Mouse (Mus musculus) hematopoietic multipotent progenitor cell, adult 10-12 weeks (in vitro differentiated cells): ENCODE data around the gene Rbm6. TPM values are rescaled to one million over a fixed set of nuclear protein-coding genes. Genes with fewer than 3 reads are reported as not detected.

ENCODE experiments used
- polyA plus RNA-seq: library from polyadenylated mRNA; stranded (reverse); fragments of >175 nt; gene quantifications from 2 replicates; pipeline ENCODE4 v1.2.3, GENCODE M21; 2012; ENCODE audit warnings: low replicate concordance

The Rbm6 gene
- polyA plus RNA-seq, result 19.8 and 30.5 TPM in 2 replicates

GRCm38 (mm10) chr9:107873137-107873536 lies at the start of gene Rbm6:
Gene Rbm6, minus strand, starts transcription at chr9:107873237.

GRCm38 (mm10) chr9:107906252-107906966 lies 33.4 kb upstream of the Rbm6 start, which contains the start of gene Mst1r:
Gene Mst1r, plus strand, starts transcription at chr9:107906873.

GRCm38 (mm10) chr9:107887804-107888266 lies 14.8 kb upstream of the Rbm6 start, which contains the start of gene Mon1a:
Gene Mon1a, plus strand, starts transcription at chr9:107888151.

GRCm38 (mm10) chr9:107770374-107771290 lies 102.4 kb downstream of the Rbm6 start, which contains the start of gene Rbm5:
Gene Rbm5, minus strand, starts transcription at chr9:107770996.

Other genes with a start within 250 kb of the Rbm6 start
- gene Gnai2, start 237.9 kb downstream of the Rbm6 start, polyA plus RNA-seq, result 1,369 and 2,388 TPM in 2 replicates
- not detected in 2 replicates for gene Slc38a3, start 203.7 kb downstream of the Rbm6 start, polyA plus RNA-seq
- not detected in 2 replicates for gene Gnat1, start 193.5 kb downstream of the Rbm6 start, polyA plus RNA-seq
- 3.2 and 4.7 TPM in 2 replicates for gene Sema3f, start 162.8 kb downstream of the Rbm6 start, polyA plus RNA-seq
- 53.7 and 57.1 TPM in 2 replicates for gene Rbm5, start 102.2 kb downstream of the Rbm6 start, polyA plus RNA-seq
- gene Mon1a, start 14.9 kb upstream of the Rbm6 start, polyA plus RNA-seq, result 22.0 and 22.8 TPM in 2 replicates
- gene Mst1r, start 33.6 kb upstream of the Rbm6 start, polyA plus RNA-seq, result 0.63 and 3.7 TPM in 2 replicates
- not detected in 2 replicates for gene Actl11, start 55.2 kb upstream of the Rbm6 start, polyA plus RNA-seq
- 0.03 and 0.10 TPM in 2 replicates for gene Camkv, start 62.4 kb upstream of the Rbm6 start, polyA plus RNA-seq
- 0.30 and 1.8 TPM in 2 replicates for gene Traip, start 76.9 kb upstream of the Rbm6 start, polyA plus RNA-seq
- 56.6 and 109 TPM in 2 replicates for gene Uba7, start 102.3 kb upstream of the Rbm6 start, polyA plus RNA-seq
- gene Gm20661, start 109.8 kb upstream of the Rbm6 start, polyA plus RNA-seq, result 0.22 TPM in 1 of 2 replicates, not detected in the other
- 11.6 and 13.4 TPM in 2 replicates for gene Inka1, start 112.6 kb upstream of the Rbm6 start, polyA plus RNA-seq
- 0.15 TPM in 1 of 2 replicates, not detected in the other for gene Cdhr4, start 119.3 kb upstream of the Rbm6 start, polyA plus RNA-seq
- 0.58 TPM in 1 of 2 replicates, not detected in the other for gene Gm20662, start 123.1 kb upstream of the Rbm6 start, polyA plus RNA-seq
- 163 and 228 TPM in 2 replicates for gene Ip6k1, start 129.3 kb upstream of the Rbm6 start, polyA plus RNA-seq
- gene Gmppb, start 176.0 kb upstream of the Rbm6 start, polyA plus RNA-seq, result 4.6 and 5.8 TPM in 2 replicates
- 0.22 and 0.61 TPM in 2 replicates for gene Amigo3, start 179.9 kb upstream of the Rbm6 start, polyA plus RNA-seq
- 0.10 and 1.0 TPM in 2 replicates for gene Mst1, start 207.2 kb upstream of the Rbm6 start, polyA plus RNA-seq
- gene Rnf123, start 210.1 kb upstream of the Rbm6 start, polyA plus RNA-seq, result 83.2 and 287 TPM in 2 replicates
- 50.4 and 78.3 TPM in 2 replicates for gene Apeh, start 221.4 kb upstream of the Rbm6 start, polyA plus RNA-seq